Mouse (Mus musculus): ENCODE measurements around the gene Gm17018. TPM values are rescaled to one million over a fixed set of nuclear protein-coding genes. Genes with fewer than 3 reads are reported as not detected.
"Not testable (repeated sequence)": the region's sequence is repeated elsewhere in the genome, so short reads cannot be mapped to it uniquely, and the experiment has no call there.

Gene Gm17018
- polyA plus RNA-seq, 1 experiment from 2014 or later, result 56.5 TPM

GRCm38 (mm10) chr19:45542061-45542460 lies 18.4 kb upstream of the Gm17018 start:
- ATAC-seq (ENCODE audit: insufficient read depth, low FRiP score, low TSS enrichment) (no peak), DNase-seq (ENCODE audit: low spot score) (no peak)
- Histone ChIP-seq H3K27me3 (ENCODE audit: control insufficient read depth, insufficient read depth, low read length) (peaks cover 52% of the 10 kb centered on the region), H3K27ac (ENCODE audit: low read depth, low read length) (peak overlapping the region; percentile 67; the same call in 1 of the 2 replicates), H3K4me1 (ENCODE audit: control insufficient read depth, insufficient read depth, low read length) (peaks cover 21% of the 10 kb centered on the region), H3K4me2 (ENCODE audit: low read depth) (peak overlapping the region; percentile 58), H3K9me3 (ENCODE audit: control insufficient read depth, low read length) (no peaks in the 10 kb centered on the region), H3K4me3 (ENCODE audit: low read depth, low read length) (no peak overlapping the region; the same call in 1 of the 2 replicates), H3K9ac (ENCODE audit: low read length) (peak overlapping the region; percentile 48), H3K36me3 (ENCODE audit: control insufficient read depth, insufficient read depth, low read length) (no peaks in the 10 kb centered on the region)
- 12% methylated on average over 3 of the region's 3 CpGs for whole genome bisulfite sequencing

DNA sequence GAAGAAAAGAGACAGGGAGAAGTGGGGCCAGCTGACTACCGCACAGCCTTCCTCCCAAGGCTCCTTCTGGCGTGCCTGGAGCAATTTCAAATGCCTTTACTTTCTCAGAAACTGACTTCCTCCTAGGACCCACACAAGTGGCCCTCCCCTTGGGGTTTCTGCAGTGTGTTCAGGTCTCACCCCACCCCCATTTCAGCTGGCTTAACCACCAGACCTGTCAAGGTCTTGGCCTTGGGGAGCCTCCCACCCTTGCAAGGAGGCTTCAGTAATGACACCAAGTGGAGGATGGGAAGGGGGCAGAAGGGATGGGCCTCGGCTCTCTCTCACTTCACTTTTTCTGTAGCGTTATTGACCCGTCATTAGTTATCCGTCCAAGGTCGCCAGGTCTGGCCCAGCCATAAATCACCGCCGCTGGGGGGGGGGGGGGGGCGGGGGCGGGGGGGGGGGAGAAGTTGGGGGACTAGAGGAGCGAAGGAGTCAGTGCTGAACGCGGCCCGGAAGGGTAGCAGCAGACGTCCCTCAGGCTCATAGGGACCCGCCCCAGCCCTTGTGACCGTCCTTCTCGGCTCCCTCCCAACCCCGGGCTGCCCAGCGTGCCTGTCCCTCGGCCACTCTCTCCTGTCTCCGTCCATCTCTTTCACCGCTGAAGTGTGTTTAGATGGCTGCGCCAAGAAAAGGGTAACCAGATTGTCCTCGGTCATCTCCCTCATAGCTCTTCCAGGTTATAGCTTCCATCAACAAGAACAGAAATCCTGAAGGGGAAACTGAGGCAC lies 16.1 kb upstream of the Gm17018 start:
- no peak overlapping the region for H3K27ac ChIP-seq (ENCODE audit: low read depth, low read length)

DNA sequence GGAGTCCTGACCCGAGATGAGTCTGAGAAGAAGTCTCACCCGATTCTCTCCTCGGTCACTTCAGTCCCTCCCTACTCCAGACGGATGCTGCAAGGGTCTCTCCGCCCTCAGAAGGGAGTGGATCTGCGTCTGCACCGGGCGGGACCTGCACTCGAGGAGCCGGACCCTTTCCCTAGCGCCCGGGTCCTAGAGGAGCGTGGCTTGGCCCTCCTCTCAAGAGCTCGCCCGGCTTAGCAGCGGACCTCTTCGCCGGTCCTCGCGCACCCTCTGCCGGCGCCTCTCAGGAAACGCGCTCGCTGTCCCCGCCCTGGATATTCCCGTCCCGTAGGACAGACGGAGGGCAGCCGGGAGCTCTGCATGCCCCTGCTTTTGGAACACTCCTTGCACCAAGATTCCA lies 15.5 kb upstream of the Gm17018 start:
- 0 out of 2 replicates have a peak overlapping the region, but pooled peaks have one; percentile 5 for H3K9ac ChIP-seq (ENCODE audit: low read length)
- peaks cover 48% of the 10 kb centered on the region for H3K27me3 ChIP-seq (ENCODE audit: control insufficient read depth, insufficient read depth, low read length)
- ATAC-seq (ENCODE audit: insufficient read depth, low FRiP score, low TSS enrichment), result peak; percentile 58; the same call in 1 of the 2 replicates

More for the DNA sequence above, 16.1 kb upstream of the Gm17018 start:
- peak overlapping the region; percentile 25 for H3K4me3 ChIP-seq (ENCODE audit: low read depth, low read length)
- ATAC-seq (ENCODE audit: insufficient read depth, low FRiP score, low TSS enrichment) (no peak), DNase-seq (ENCODE audit: low spot score) (no peak)
- no peaks in the 10 kb centered on the region for H3K36me3 ChIP-seq (ENCODE audit: control insufficient read depth, insufficient read depth, low read length)
- peaks cover 21% of the 10 kb centered on the region for H3K4me1 ChIP-seq (ENCODE audit: control insufficient read depth, insufficient read depth, low read length)
- WGBS, result 2% methylated on average over 16 of the region's 26 CpGs
- peaks cover 50% of the 10 kb centered on the region for H3K27me3 ChIP-seq (ENCODE audit: control insufficient read depth, insufficient read depth, low read length)
- H3K4me2 ChIP-seq (ENCODE audit: low read depth), result peak overlapping the region; percentile 52
- H3K9me3 ChIP-seq (ENCODE audit: control insufficient read depth, low read length), result no peaks in the 10 kb centered on the region
- H3K9ac ChIP-seq (ENCODE audit: low read length), result no peak overlapping the region

DNA sequence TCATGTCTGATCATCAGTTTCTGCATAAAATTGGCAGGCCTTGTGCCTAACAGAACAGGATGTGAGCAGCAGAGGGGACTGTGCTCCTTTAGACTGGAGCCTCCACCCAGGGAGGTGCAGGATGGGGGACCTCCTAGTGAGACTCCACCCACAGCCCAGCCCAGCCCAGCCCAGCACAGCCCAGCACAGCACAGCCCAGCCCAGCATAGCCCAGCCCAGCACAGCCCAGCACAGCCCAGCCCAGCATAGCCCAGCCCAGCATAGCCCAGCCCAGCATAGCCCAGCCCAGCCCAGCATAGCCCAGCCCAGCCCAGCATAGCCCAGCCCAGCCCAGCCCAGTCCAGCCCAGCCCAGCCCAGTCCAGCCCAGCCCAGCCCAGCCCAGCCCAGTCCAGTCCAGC lies 12.2 kb upstream of the Gm17018 start:
- H3K4me1 ChIP-seq (ENCODE audit: control insufficient read depth, insufficient read depth, low read length); H3K4me2 ChIP-seq (ENCODE audit: low read depth); H3K27ac ChIP-seq (ENCODE audit: low read depth, low read length); DNase-seq (ENCODE audit: low spot score); H3K4me3 ChIP-seq (ENCODE audit: low read depth, low read length); H3K9me3 ChIP-seq (ENCODE audit: control insufficient read depth, low read length); H3K36me3 ChIP-seq (ENCODE audit: control insufficient read depth, insufficient read depth, low read length); ATAC-seq (ENCODE audit: insufficient read depth, low FRiP score, low TSS enrichment); H3K9ac ChIP-seq (ENCODE audit: low read length): not testable (repeated sequence)
- H3K27me3 ChIP-seq (ENCODE audit: control insufficient read depth, insufficient read depth, low read length), result peaks cover 21% of the 10 kb centered on the region

More for the DNA sequence above, 15.5 kb upstream of the Gm17018 start:
- Histone ChIP-seq H3K4me1 (ENCODE audit: control insufficient read depth, insufficient read depth, low read length) (peaks cover 24% of the 10 kb centered on the region), H3K4me3 (ENCODE audit: low read depth, low read length) (peak overlapping the region; percentile 25), H3K9me3 (ENCODE audit: control insufficient read depth, low read length) (no peaks in the 10 kb centered on the region), H3K27ac (ENCODE audit: low read depth, low read length) (no peak overlapping the region), H3K4me2 (ENCODE audit: low read depth) (peak overlapping the region; percentile 52), H3K36me3 (ENCODE audit: control insufficient read depth, insufficient read depth, low read length) (no peaks in the 10 kb centered on the region)
- peak; percentile 88 for DNase-seq (ENCODE audit: low spot score)
- under 1% methylated on average over 30 of the region's 30 CpGs for WGBS

- DNase-seq (ENCODE audit: low spot score) (no peak), ATAC-seq (ENCODE audit: insufficient read depth, low FRiP score, low TSS enrichment) (no peak)
- Histone ChIP-seq H3K36me3 (ENCODE audit: control insufficient read depth, insufficient read depth, low read length) (peaks cover 4% of the 10 kb centered on the region; the same call in 1 of the 2 replicates), H3K4me1 (ENCODE audit: control insufficient read depth, insufficient read depth, low read length) (peaks cover 6% of the 10 kb centered on the region; the same call in 1 of the 2 replicates), H3K4me2 (ENCODE audit: low read depth) (no peak overlapping the region), H3K4me3 (ENCODE audit: low read depth, low read length) (no peak overlapping the region), H3K9me3 (ENCODE audit: control insufficient read depth, low read length) (no peaks in the 10 kb centered on the region), H3K27me3 (ENCODE audit: control insufficient read depth, insufficient read depth, low read length) (peaks cover 13% of the 10 kb centered on the region), H3K27ac (ENCODE audit: low read depth, low read length) (0 out of 2 replicates have a peak overlapping the region, but pooled peaks have one; percentile 20), H3K9ac (ENCODE audit: low read length) (no peak overlapping the region)
- 61% methylated on average over 23 of the region's 23 CpGs for WGBS
Measured at GRCm38 (mm10) chr19:45549128-45549915, 11.1 kb upstream of the Gm17018 start.

DNA sequence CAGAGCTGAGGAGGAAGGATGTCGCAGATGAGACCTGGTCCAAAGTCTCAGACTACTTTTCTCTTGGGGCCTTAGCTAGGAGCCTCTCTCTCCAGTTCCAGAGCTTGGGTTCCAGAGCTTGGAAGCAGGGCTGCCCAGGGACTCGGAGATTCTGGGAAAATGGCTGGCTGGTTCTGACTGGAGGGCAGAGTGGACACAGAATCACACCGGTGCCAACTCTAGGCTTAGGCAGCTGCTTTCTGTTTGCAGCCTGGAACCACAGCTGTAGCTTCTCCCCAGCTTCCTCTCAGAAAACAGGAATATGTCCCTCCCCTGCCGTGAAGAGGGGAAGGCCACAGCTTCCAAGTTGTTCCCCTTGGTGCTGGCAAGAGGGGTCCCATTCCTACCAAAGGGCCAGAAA lies 10.5 kb upstream of the Gm17018 start:
- Histone ChIP-seq H3K9ac (ENCODE audit: low read length) (no peak overlapping the region), H3K4me3 (ENCODE audit: low read depth, low read length) (no peak overlapping the region), H3K4me2 (ENCODE audit: low read depth) (no peak overlapping the region), H3K27ac (ENCODE audit: low read depth, low read length) (0 out of 2 replicates have a peak overlapping the region, but pooled peaks have one; percentile 20), H3K4me1 (ENCODE audit: control insufficient read depth, insufficient read depth, low read length) (peaks cover 3% of the 10 kb centered on the region; the same call in 1 of the 2 replicates), H3K36me3 (ENCODE audit: control insufficient read depth, insufficient read depth, low read length) (peaks cover 8% of the 10 kb centered on the region), H3K27me3 (ENCODE audit: control insufficient read depth, insufficient read depth, low read length) (peaks cover 13% of the 10 kb centered on the region), H3K9me3 (ENCODE audit: control insufficient read depth, low read length) (no peaks in the 10 kb centered on the region)
- WGBS, result 84% methylated on average over 4 of the region's 4 CpGs
- DNase-seq (ENCODE audit: low spot score) (no peak), ATAC-seq (ENCODE audit: insufficient read depth, low FRiP score, low TSS enrichment) (no peak)

GRCm38 (mm10) chr19:45552187-45552586 lies 8.2 kb upstream of the Gm17018 start:
- H3K36me3 ChIP-seq (ENCODE audit: control insufficient read depth, insufficient read depth, low read length), result peaks cover 13% of the 10 kb centered on the region
- H3K9me3 ChIP-seq (ENCODE audit: control insufficient read depth, low read length), result no peaks in the 10 kb centered on the region
- WGBS, result 67% methylated on average over 6 of the region's 6 CpGs
- H3K4me1 ChIP-seq (ENCODE audit: control insufficient read depth, insufficient read depth, low read length), result peaks cover 3% of the 10 kb centered on the region; the same call in 1 of the 2 replicates
- H3K9ac ChIP-seq (ENCODE audit: low read length), result no peak overlapping the region
- H3K4me3 ChIP-seq (ENCODE audit: low read depth, low read length), result no peak overlapping the region
- H3K4me2 ChIP-seq (ENCODE audit: low read depth), result no peak overlapping the region
- DNase-seq (ENCODE audit: low spot score), result no peak
- no peaks in the 10 kb centered on the region for H3K27me3 ChIP-seq (ENCODE audit: control insufficient read depth, insufficient read depth, low read length)
- no peak for ATAC-seq (ENCODE audit: insufficient read depth, low FRiP score, low TSS enrichment)
- H3K27ac ChIP-seq (ENCODE audit: low read depth, low read length), result no peak overlapping the region

DNA sequence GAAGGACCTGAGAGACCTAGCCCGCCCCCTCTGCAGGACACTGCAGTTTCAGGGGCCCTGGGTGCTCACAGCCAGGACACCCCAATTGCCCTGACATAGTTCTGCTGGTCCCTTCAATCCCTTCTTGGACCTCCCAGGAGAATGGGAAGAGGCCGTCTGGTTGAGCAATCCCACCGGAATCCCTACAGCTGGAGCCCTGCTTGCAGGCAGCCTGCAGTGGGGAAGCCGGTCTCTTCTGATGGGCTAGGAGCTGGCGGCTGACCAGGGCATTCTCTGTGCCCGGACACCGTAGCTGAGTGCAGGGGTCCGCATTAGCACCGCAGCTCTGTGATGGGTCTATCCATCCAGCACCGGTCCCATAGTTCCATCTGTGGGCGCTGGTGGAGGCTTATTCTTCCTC lies 6.3 kb upstream of the Gm17018 start:
- DNase-seq (ENCODE audit: low spot score), result no peak
- Histone ChIP-seq H3K4me3 (ENCODE audit: low read depth, low read length) (no peak overlapping the region), H3K9ac (ENCODE audit: low read length) (no peak overlapping the region), H3K36me3 (ENCODE audit: control insufficient read depth, insufficient read depth, low read length) (peaks cover 13% of the 10 kb centered on the region), H3K9me3 (ENCODE audit: control insufficient read depth, low read length) (no peaks in the 10 kb centered on the region), H3K27me3 (ENCODE audit: control insufficient read depth, insufficient read depth, low read length) (no peaks in the 10 kb centered on the region), H3K4me2 (ENCODE audit: low read depth) (no peak overlapping the region), H3K4me1 (ENCODE audit: control insufficient read depth, insufficient read depth, low read length) (peaks cover 3% of the 10 kb centered on the region; the same call in 1 of the 2 replicates), H3K27ac (ENCODE audit: low read depth, low read length) (no peak overlapping the region)
- ATAC-seq (ENCODE audit: insufficient read depth, low FRiP score, low TSS enrichment), result no peak
- 91% methylated on average over 11 of the region's 11 CpGs for WGBS

All from neural tube, embryonic 11.5 days (tissue).